Mouse (Mus musculus): ENCODE measurements around the gene Smyd3. TPM values are rescaled to one million over a fixed set of nuclear protein-coding genes. Genes with fewer than 3 reads are reported as not detected.

Smyd3 gene
- polyA plus RNA-seq, 1 experiment from 2014 or later: 20.7 TPM

GRCm38 (mm10) chr1:179243554-179243953, 274.3 kb downstream of the Smyd3 start:
- DNase-seq (ENCODE audit: low spot score): no peak
- peaks cover 8% of the 10 kb centered on the region for H3K4me1 ChIP-seq
- no peaks in the 10 kb centered on the region for H3K27me3 ChIP-seq (replicated peaks; ENCODE audit: low read depth, poor library complexity, severe bottlenecking)
- 88% methylated on average over 8 of the region's 8 CpGs for WGBS
- H3K36me3 ChIP-seq (replicated peaks): no peaks in the 10 kb centered on the region
- H3K9me3 ChIP-seq: no peaks in the 10 kb centered on the region
- no peak overlapping the region for H3K4me3 ChIP-seq
- no peak overlapping the region for H3K27ac ChIP-seq (replicated peaks)

- H3K9me3 ChIP-seq: no peaks in the 10 kb centered on the region
- H3K36me3 ChIP-seq (replicated peaks): no peaks in the 10 kb centered on the region
- 91% methylated on average over 6 of the region's 6 CpGs for WGBS
- H3K27ac ChIP-seq (replicated peaks): no peak overlapping the region
- no peak overlapping the region for H3K4me3 ChIP-seq
- DNase-seq (ENCODE audit: low spot score): no peak
- no peaks in the 10 kb centered on the region for H3K27me3 ChIP-seq (replicated peaks; ENCODE audit: low read depth, poor library complexity, severe bottlenecking)
- H3K4me1 ChIP-seq: peaks cover 9% of the 10 kb centered on the region
Observed at GRCm38 (mm10) chr1:179240663-179241279, 277.1 kb downstream of the Smyd3 start.

GRCm38 (mm10) chr1:179238639-179239038, 279.2 kb downstream of the Smyd3 start:
- DNase-seq (ENCODE audit: low spot score): no peak
- H3K9me3 ChIP-seq: no peaks in the 10 kb centered on the region
- no peak overlapping the region for H3K4me3 ChIP-seq
- no peaks in the 10 kb centered on the region for H3K27me3 ChIP-seq (replicated peaks; ENCODE audit: low read depth, poor library complexity, severe bottlenecking)
- H3K4me1 ChIP-seq: peaks cover 9% of the 10 kb centered on the region
- H3K27ac ChIP-seq (replicated peaks): no peak overlapping the region
- H3K36me3 ChIP-seq (replicated peaks): no peaks in the 10 kb centered on the region
- 90% methylated on average over 2 of the region's 2 CpGs for WGBS

- Histone ChIP-seq H3K9me3 (no peaks in the 10 kb centered on the region), H3K4me1 (peaks cover 9% of the 10 kb centered on the region), H3K27me3 (replicated peaks; ENCODE audit: low read depth, poor library complexity, severe bottlenecking) (no peaks in the 10 kb centered on the region), H3K36me3 (replicated peaks) (no peaks in the 10 kb centered on the region), H3K4me3 (no peak overlapping the region), H3K27ac (replicated peaks) (no peak overlapping the region)
- DNase-seq (ENCODE audit: low spot score): peak; percentile 32
- 42% methylated on average over 7 of the region's 7 CpGs for WGBS
Observed at GRCm38 (mm10) chr1:179237989-179238388, 279.9 kb downstream of the Smyd3 start.

GRCm38 (mm10) chr1:179236217-179236840, 281.5 kb downstream of the Smyd3 start:
- H3K4me3 ChIP-seq: no peak overlapping the region
- peaks cover 25% of the 10 kb centered on the region for H3K4me1 ChIP-seq
- no peaks in the 10 kb centered on the region for H3K27me3 ChIP-seq (replicated peaks; ENCODE audit: low read depth, poor library complexity, severe bottlenecking)
- DNase-seq (ENCODE audit: low spot score): no peak
- WGBS: 82% methylated on average over 8 of the region's 8 CpGs
- H3K9me3 ChIP-seq: no peaks in the 10 kb centered on the region
- no peak overlapping the region for H3K27ac ChIP-seq (replicated peaks)
- no peaks in the 10 kb centered on the region for H3K36me3 ChIP-seq (replicated peaks)

GRCm38 (mm10) chr1:179231777-179232661, 285.8 kb downstream of the Smyd3 start:
- Histone ChIP-seq H3K4me1 (peaks cover 46% of the 10 kb centered on the region), H3K27me3 (replicated peaks; ENCODE audit: low read depth, poor library complexity, severe bottlenecking) (no peaks in the 10 kb centered on the region), H3K9me3 (no peaks in the 10 kb centered on the region), H3K27ac (replicated peaks) (peak overlapping the region; percentile 42), H3K36me3 (replicated peaks) (no peaks in the 10 kb centered on the region), H3K4me3 (no peak overlapping the region)
- peak; percentile 85 for DNase-seq (ENCODE audit: low spot score)
- WGBS: 44% methylated on average over 13 of the region's 13 CpGs

- WGBS: 64% methylated on average over 3 of the region's 3 CpGs
- 0 out of 2 replicates have a peak overlapping the region, but pooled peaks have one; percentile 14 for H3K27ac ChIP-seq (replicated peaks)
- H3K4me3 ChIP-seq: no peak overlapping the region
- H3K27me3 ChIP-seq (replicated peaks; ENCODE audit: low read depth, poor library complexity, severe bottlenecking): no peaks in the 10 kb centered on the region
- DNase-seq (ENCODE audit: low spot score): peak; percentile 33
- H3K36me3 ChIP-seq (replicated peaks): no peaks in the 10 kb centered on the region
- no peaks in the 10 kb centered on the region for H3K9me3 ChIP-seq
- peaks cover 38% of the 10 kb centered on the region for H3K4me1 ChIP-seq
Observed at GRCm38 (mm10) chr1:179229515-179229914, 288.3 kb downstream of the Smyd3 start.

GRCm38 (mm10) chr1:179220290-179220689, 297.6 kb downstream of the Smyd3 start:
- H3K4me3 ChIP-seq: no peak overlapping the region
- no peaks in the 10 kb centered on the region for H3K36me3 ChIP-seq (replicated peaks)
- WGBS: 58% methylated on average over 1 of the region's 1 CpGs
- no peaks in the 10 kb centered on the region for H3K9me3 ChIP-seq
- no peak overlapping the region; the same call in 1 of the 2 replicates for H3K27ac ChIP-seq (replicated peaks)
- H3K4me1 ChIP-seq: peaks cover 41% of the 10 kb centered on the region
- no peaks in the 10 kb centered on the region for H3K27me3 ChIP-seq (replicated peaks; ENCODE audit: low read depth, poor library complexity, severe bottlenecking)
- DNase-seq (ENCODE audit: low spot score): no peak

GRCm38 (mm10) chr1:179218061-179218460, 299.8 kb downstream of the Smyd3 start:
- peak overlapping the region; percentile 30; the same call in 1 of the 2 replicates for H3K27ac ChIP-seq (replicated peaks)
- H3K4me1 ChIP-seq: peaks cover 56% of the 10 kb centered on the region
- DNase-seq (ENCODE audit: low spot score): no peak

GRCm38 (mm10) chr1:179217036-179217435, 300.8 kb downstream of the Smyd3 start:
- Histone ChIP-seq H3K4me1 (peaks cover 60% of the 10 kb centered on the region), H3K9me3 (no peaks in the 10 kb centered on the region), H3K36me3 (replicated peaks) (no peaks in the 10 kb centered on the region), H3K4me3 (no peak overlapping the region), H3K27me3 (replicated peaks; ENCODE audit: low read depth, poor library complexity, severe bottlenecking) (no peaks in the 10 kb centered on the region), H3K27ac (replicated peaks) (peak overlapping the region; percentile 57)
- 32% methylated on average over 4 of the region's 4 CpGs for WGBS
- DNase-seq (ENCODE audit: low spot score): no peak

More at GRCm38 (mm10) chr1:179218061-179218460, 299.8 kb downstream of the Smyd3 start:
- WGBS: 58% methylated on average over 5 of the region's 5 CpGs
- Histone ChIP-seq H3K27me3 (replicated peaks; ENCODE audit: low read depth, poor library complexity, severe bottlenecking) (no peaks in the 10 kb centered on the region), H3K9me3 (no peaks in the 10 kb centered on the region), H3K4me3 (no peak overlapping the region), H3K36me3 (replicated peaks) (no peaks in the 10 kb centered on the region)

- H3K27ac ChIP-seq (replicated peaks): peak overlapping the region; percentile 73
- H3K4me1 ChIP-seq: peaks cover 56% of the 10 kb centered on the region
Observed at GRCm38 (mm10) chr1:179213381-179213780, 304.5 kb downstream of the Smyd3 start.

GRCm38 (mm10) chr1:179212295-179212694, 305.5 kb downstream of the Smyd3 start:
- WGBS: 29% methylated on average over 7 of the region's 7 CpGs
- peak; percentile 54 for DNase-seq (ENCODE audit: low spot score)
- Histone ChIP-seq H3K27me3 (replicated peaks; ENCODE audit: low read depth, poor library complexity, severe bottlenecking) (no peaks in the 10 kb centered on the region), H3K9me3 (no peaks in the 10 kb centered on the region), H3K4me1 (peaks cover 54% of the 10 kb centered on the region), H3K4me3 (no peak overlapping the region), H3K36me3 (replicated peaks) (no peaks in the 10 kb centered on the region), H3K27ac (replicated peaks) (peak overlapping the region; percentile 73)

More at GRCm38 (mm10) chr1:179213381-179213780, 304.5 kb downstream of the Smyd3 start:
- Histone ChIP-seq H3K9me3 (no peaks in the 10 kb centered on the region), H3K4me3 (no peak overlapping the region), H3K36me3 (replicated peaks) (no peaks in the 10 kb centered on the region), H3K27me3 (replicated peaks; ENCODE audit: low read depth, poor library complexity, severe bottlenecking) (no peaks in the 10 kb centered on the region)
- WGBS: 88% methylated on average over 9 of the region's 9 CpGs
- DNase-seq (ENCODE audit: low spot score): no peak

All from embryonic facial prominence, embryonic 10.5 days (tissue).